Mouse (Mus musculus) MEL (cell line): ENCODE results near the gene Adam8. TPM values are rescaled to one million over a fixed set of nuclear protein-coding genes. Genes with fewer than 3 reads are reported as not detected.

ENCODE experiments used
- DNase-seq: peaks from one replicate; pipeline ENCODE4 v3.0.0; 2011; ENCODE audit warnings: low read depth, low spot score
- H3K27ac ChIP-seq: 2 replicates; pipeline ENCODE4 v1.5.1; 2012; ENCODE audit warnings: low read depth, mild to moderate bottlenecking, control low read depth, low read length, moderate library complexity; ENCODE audit not compliant: control insufficient read depth
- H3K27me3 ChIP-seq, 2 experiments: fragments of 150-350 bp in 1 of 2; sonication (generic) in 1 of 2; 2 replicates each; pipeline ENCODE4 v1.6.1; 2012; ENCODE audit warnings: low read length in 2 of 2, mild to moderate bottlenecking in 2 of 2, improper control_type of control experiment in 1 of 2, moderate library complexity in 1 of 2; ENCODE audit not compliant: insufficient read depth in 2 of 2, control insufficient read depth in 1 of 2
- H3K36me3 ChIP-seq, 2 experiments: 2 replicates each; pipeline ENCODE4 v1.6.1; 2012 to 2014; ENCODE audit warnings: low read length in 2 of 2, improper control_type of control experiment in 1 of 2, inconsistent platforms in 1 of 2, mild to moderate bottlenecking in 1 of 2; ENCODE audit not compliant: insufficient read depth in 2 of 2, control insufficient read depth in 1 of 2
- H3K4me1 ChIP-seq, 2 experiments: fragments of 150-350 bp in 1 of 2; sonication (generic) in 1 of 2; 2 replicates each; pipeline ENCODE4 v1.6.1; 2012; ENCODE audit warnings: low read length in 2 of 2, improper control_type of control experiment in 1 of 2, mild to moderate bottlenecking in 1 of 2; ENCODE audit not compliant: insufficient read depth in 2 of 2, control insufficient read depth in 1 of 2
- H3K4me3 ChIP-seq, 2 experiments: fragments of 150-350 bp in 1 of 2; sonication (generic) in 1 of 2; 2 replicates each; pipeline ENCODE4 v1.5.1; 2012; ENCODE audit warnings: low read depth in 2 of 2, low read length in 2 of 2, mild to moderate bottlenecking in 2 of 2, moderate library complexity in 2 of 2, control low read depth in 1 of 2, improper control_type of control experiment in 1 of 2; ENCODE audit not compliant: control insufficient read depth in 1 of 2, insufficient read depth in 1 of 2
- H3K79me2 ChIP-seq: 2 replicates; pipeline ENCODE4 v1.6.1; 2012; ENCODE audit warnings: mild to moderate bottlenecking, low read length, moderate library complexity; ENCODE audit not compliant: control insufficient read depth, poor library complexity, insufficient read depth
- H3K9ac ChIP-seq: 2 replicates; pipeline ENCODE4 v1.6.1; 2012; ENCODE audit warnings: low read depth, mild to moderate bottlenecking, control low read depth, low read length, moderate library complexity; ENCODE audit not compliant: control insufficient read depth, poor library complexity, severe bottlenecking
- H3K9me3 ChIP-seq: fragments of 150-350 bp; sonication (generic); replicated peaks from 2 replicates; pipeline ENCODE4 v1.6.1; 2012; ENCODE audit warnings: mild to moderate bottlenecking, low read length, improper control_type of control experiment, moderate library complexity; ENCODE audit not compliant: insufficient read depth
- BHLHE40 ChIP-seq: IDR thresholded peaks from 2 replicates; pipeline ENCODE4 v1.6.1; 2012; ENCODE audit warnings: low read depth, mild to moderate bottlenecking, inconsistent platforms, low read length, improper control_type of control experiment, borderline replicate concordance
- CHD1 ChIP-seq: IDR thresholded peaks from 2 replicates; pipeline ENCODE4 v1.6.1; 2012; ENCODE audit warnings: low read depth, mild to moderate bottlenecking, inconsistent platforms, low read length, improper control_type of control experiment
- E2F4 ChIP-seq: IDR thresholded peaks from 2 replicates; pipeline ENCODE4 v1.6.1; 2011; ENCODE audit warnings: low read depth, low read length, improper control_type of control experiment, borderline replicate concordance
- ELF1 ChIP-seq: IDR thresholded peaks from 2 replicates; pipeline ENCODE4 v1.6.1; 2014; ENCODE audit warnings: low read depth, mild to moderate bottlenecking, inconsistent platforms, low read length, improper control_type of control experiment, moderate library complexity
- EP300 ChIP-seq, 2 experiments: IDR thresholded peaks; 2 replicates each; pipeline ENCODE4 v1.6.1; 2011; ENCODE audit warnings: improper control_type of control experiment in 2 of 2, low read length in 2 of 2, low read depth in 1 of 2, mild to moderate bottlenecking in 1 of 2
- ETS1 ChIP-seq: IDR thresholded peaks from 2 replicates; pipeline ENCODE4 v1.6.1; 2012; ENCODE audit warnings: low read depth, mild to moderate bottlenecking, inconsistent platforms, low read length, improper control_type of control experiment, moderate library complexity
- GABPA ChIP-seq: IDR thresholded peaks from 2 replicates; pipeline ENCODE4 v1.6.1; 2012; ENCODE audit warnings: low read depth, mild to moderate bottlenecking, inconsistent platforms, low read length, improper control_type of control experiment, moderate library complexity
- GATA1 ChIP-seq: IDR thresholded peaks from 2 replicates; pipeline ENCODE4 v1.6.1; 2011; ENCODE audit warnings: low read depth, low read length, improper control_type of control experiment
- KAT2A ChIP-seq: conservative IDR thresholded peaks from 2 replicates; pipeline ENCODE4 v1.6.1; 2012; ENCODE audit warnings: low read depth, low read length, improper control_type of control experiment, inconsistent platforms
- MAFK ChIP-seq: IDR thresholded peaks from 2 replicates; pipeline ENCODE4 v1.6.1; 2011; ENCODE audit warnings: low read depth, mild to moderate bottlenecking, low read length, improper control_type of control experiment, borderline replicate concordance
- MAZ ChIP-seq: IDR thresholded peaks from 2 replicates; pipeline ENCODE4 v1.6.1; 2012; ENCODE audit warnings: low read depth, mild to moderate bottlenecking, inconsistent platforms, low read length, improper control_type of control experiment
- MEF2A ChIP-seq: IDR thresholded peaks from 2 replicates; pipeline ENCODE4 v1.6.1; 2014; ENCODE audit warnings: low read depth, mild to moderate bottlenecking, inconsistent platforms, low read length, improper control_type of control experiment; ENCODE audit not compliant: poor library complexity, insufficient replicate concordance, severe bottlenecking; ENCODE audit errors: extremely low read depth
- MXI1 ChIP-seq: IDR thresholded peaks from 2 replicates; pipeline ENCODE4 v1.6.1; 2011; ENCODE audit warnings: mild to moderate bottlenecking, low read depth, low read length, improper control_type of control experiment
- MYB ChIP-seq: IDR thresholded peaks from 2 replicates; pipeline ENCODE4 v1.6.1; 2011; ENCODE audit warnings: mild to moderate bottlenecking, low read depth, low read length, improper control_type of control experiment
- NELFE ChIP-seq: IDR thresholded peaks from 2 replicates; pipeline ENCODE4 v1.6.1; 2011; ENCODE audit warnings: low read depth, low read length, improper control_type of control experiment
- POLR2A ChIP-seq, 2 experiments: IDR thresholded peaks; 2 replicates each; pipeline ENCODE4 v1.6.1; 2011 to 2012; ENCODE audit warnings: low read length in 2 of 2, mild to moderate bottlenecking in 2 of 2, control low read depth in 1 of 2, improper control_type of control experiment in 1 of 2, low read depth in 1 of 2, moderate library complexity in 1 of 2; ENCODE audit not compliant: control insufficient read depth in 1 of 2, insufficient read depth in 1 of 2, poor library complexity in 1 of 2
- POLR2AphosphoS2 ChIP-seq: IDR thresholded peaks from 2 replicates; pipeline ENCODE4 v1.6.1; 2011; ENCODE audit warnings: low read length, improper control_type of control experiment
- POLR2AphosphoS5 ChIP-seq: IDR thresholded peaks from 2 replicates; pipeline ENCODE4 v1.6.1; 2012; ENCODE audit warnings: low read depth, borderline replicate concordance, mild to moderate bottlenecking, inconsistent platforms, low read length, moderate library complexity, mixed read lengths
- RAD21 ChIP-seq: IDR thresholded peaks from 2 replicates; pipeline ENCODE4 v1.6.1; 2011; ENCODE audit warnings: mild to moderate bottlenecking, low read depth, low read length, improper control_type of control experiment
- SIN3A ChIP-seq: IDR thresholded peaks from 2 replicates; pipeline ENCODE4 v1.6.1; 2012; ENCODE audit warnings: low read length, improper control_type of control experiment, inconsistent platforms
- SMC3 ChIP-seq: IDR thresholded peaks from 2 replicates; pipeline ENCODE4 v1.6.1; 2011; ENCODE audit warnings: low read depth, low read length, improper control_type of control experiment
- TAL1 ChIP-seq: IDR thresholded peaks from 2 replicates; pipeline ENCODE4 v1.6.1; 2012; ENCODE audit warnings: mild to moderate bottlenecking, inconsistent platforms, low read length, moderate library complexity, mixed read lengths
- TBP ChIP-seq: IDR thresholded peaks from 2 replicates; pipeline ENCODE4 v1.8.0; 2011; ENCODE audit warnings: low read depth, low read length, improper control_type of control experiment
- TCF12 ChIP-seq: IDR thresholded peaks from 2 replicates; pipeline ENCODE4 v1.6.1; 2014; ENCODE audit warnings: low read depth, mild to moderate bottlenecking, inconsistent platforms, low read length, improper control_type of control experiment, moderate library complexity
- UBTF ChIP-seq: IDR thresholded peaks from 2 replicates; pipeline ENCODE4 v1.6.1; 2012; ENCODE audit warnings: low read depth, mild to moderate bottlenecking, inconsistent platforms, low read length, improper control_type of control experiment, moderate library complexity, borderline replicate concordance; ENCODE audit not compliant: insufficient read depth
- USF2 ChIP-seq, 2 experiments: IDR thresholded peaks; 2 replicates each; pipeline ENCODE4 v1.6.1; 2011 to 2012; ENCODE audit warnings: improper control_type of control experiment in 2 of 2, low read length in 2 of 2, borderline replicate concordance in 1 of 2, inconsistent platforms in 1 of 2, low read depth in 1 of 2, mild to moderate bottlenecking in 1 of 2; ENCODE audit not compliant: insufficient read depth in 1 of 2
- ZC3H11A ChIP-seq: IDR thresholded peaks from 2 replicates; pipeline ENCODE4 v1.6.1; 2012; ENCODE audit warnings: low read depth, mild to moderate bottlenecking, inconsistent platforms, low read length, improper control_type of control experiment
- ZKSCAN1 ChIP-seq: IDR thresholded peaks from 2 replicates; pipeline ENCODE4 v1.6.1; 2012; ENCODE audit warnings: low read depth, mild to moderate bottlenecking, inconsistent platforms, low read length, improper control_type of control experiment, moderate library complexity
- ZMIZ1 ChIP-seq: IDR thresholded peaks from 2 replicates; pipeline ENCODE4 v1.6.1; 2012; ENCODE audit warnings: low read depth, mild to moderate bottlenecking, inconsistent platforms, low read length, improper control_type of control experiment, moderate library complexity
- ZNF384 ChIP-seq: IDR thresholded peaks from 2 replicates; pipeline ENCODE4 v1.6.1; 2012; ENCODE audit warnings: low read depth, mild to moderate bottlenecking, inconsistent platforms, low read length, improper control_type of control experiment
- polyA plus RNA-seq, 2 experiments: library from polyadenylated mRNA; stranded (reverse) in 1 of 2; unstranded in 1 of 2; fragments of >175 nt in 1 of 2; fragments of >200 nt in 1 of 2; gene quantifications; 2 replicates each; pipeline versions ENCODE4 v1.2.1 to v1.2.4; 2012; ENCODE audit warnings: low replicate concordance in 2 of 2, low read depth in 1 of 2; ENCODE audit not compliant: insufficient read length in 2 of 2, insufficient read depth in 1 of 2, missing spikeins in 1 of 2
- total RNA-seq: library from RNA; depleted of rRNA; stranded (reverse); fragments of 300-350 nt; gene quantifications from 2 replicates; pipeline ENCODE4 v1.2.3, GENCODE M21; 2012

Adam8 gene
- total and polyA plus RNA-seq, 3 experiments = 0.39 to 0.50 TPM; not detected in 1

DNA sequence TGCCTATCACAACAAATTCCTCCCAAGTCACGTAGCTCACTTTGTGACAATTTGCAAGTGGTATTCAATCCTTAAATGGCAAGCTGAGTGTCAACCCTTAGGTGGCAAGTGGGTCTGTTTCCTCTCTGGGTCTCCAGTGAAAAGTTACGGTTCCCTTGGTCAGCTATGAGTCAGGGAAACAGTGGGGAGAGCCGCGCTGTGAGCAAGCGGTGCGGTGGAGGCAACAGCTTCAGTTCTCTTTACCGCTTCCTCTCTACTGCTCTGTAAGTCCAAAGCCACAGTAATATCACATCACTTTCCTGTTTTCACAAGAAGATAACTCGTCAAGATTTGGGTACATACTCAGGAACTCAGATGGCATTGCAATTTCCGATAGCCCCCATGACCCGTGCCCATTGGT is 18.1 kb downstream of the Adam8 start:
- peak overlapping the region; percentile 66 for H3K27ac ChIP-seq
- peak overlapping the region; percentile 38 for H3K9ac ChIP-seq
- no peaks in the 10 kb centered on the region for H3K9me3 ChIP-seq
- DNase-seq = peak; percentile 67
- peaks cover 0 to 16% of the 10 kb centered on the region in 2 experiments; a peak in 2 of 4 replicates for H3K36me3 ChIP-seq
- H3K27me3 ChIP-seq = no peaks in the 10 kb centered on the region
- TF ChIP-seq MEF2A (no peak), SIN3A (no peak), USF2 (IDR thresholded peaks at IDR 0.05; ENCODE audit: borderline replicate concordance in 1 of 2, insufficient read depth in 1 of 2, low read depth in 1 of 2, low read length in 2 of 2) (no peak), EP300 (IDR thresholded peaks at IDR 0.05; ENCODE audit: low read depth in 1 of 2, low read length in 2 of 2) (peak; percentile 16 to 37; a peak in 3 of 4 replicates), BHLHE40 (no peak), E2F4 (no peak), TBP (0 out of 2 replicates have a peak, but pooled peaks have one; percentile 32), GATA1 (peak; percentile 41; the same call in 1 of the 2 replicates), ZC3H11A (no peak), KAT2A (no peak), ZMIZ1 (no peak), ZNF384 (no peak), TAL1 (no peak), RAD21 (no peak), TCF12 (no peak)
- peaks cover 0 to 32% of the 10 kb centered on the region in 2 experiments; a peak in 3 of 4 replicates for H3K4me1 ChIP-seq
- H3K79me2 ChIP-seq = no peaks in the 10 kb centered on the region
- H3K4me3 ChIP-seq = peak overlapping the region; percentile 21 to 22; a peak in 2 of 4 replicates

- H3K27ac ChIP-seq = peak overlapping the region; percentile 64; the same call in 1 of the 2 replicates
- H3K4me1 ChIP-seq = peaks cover 0 to 29% of the 10 kb centered on the region in 2 experiments; a peak in 3 of 4 replicates
- H3K9me3 ChIP-seq = no peaks in the 10 kb centered on the region
- DNase-seq = peak; percentile 79
- H3K9ac ChIP-seq = no peak overlapping the region
- TF ChIP-seq ELF1 (no peak), MYB (no peak), MEF2A (no peak), ETS1 (no peak), POLR2AphosphoS2 (no peak), MAZ (no peak), MXI1 (no peak), POLR2A (IDR thresholded peaks at IDR 0.05; ENCODE audit: control insufficient read depth in 1 of 2, insufficient read depth in 1 of 2, low read depth in 1 of 2, low read length in 2 of 2, poor library complexity in 1 of 2) (no peak), CHD1 (no peak), ZKSCAN1 (no peak), GATA1 (0 out of 2 replicates have a peak, but pooled peaks have one; percentile 12), UBTF (0 out of 2 replicates have a peak, but pooled peaks have one; percentile 80), GABPA (no peak), MAFK (no peak), ZMIZ1 (no peak), RAD21 (no peak), TBP (peak; percentile 96), ZNF384 (peak; percentile 62; the same call in 1 of the 2 replicates), POLR2AphosphoS5 (no peak), SMC3 (no peak), BHLHE40 (no peak), NELFE (no peak)
- no peaks in the 10 kb centered on the region for H3K27me3 ChIP-seq
- no peak overlapping the region for H3K4me3 ChIP-seq
- no peaks in the 10 kb centered on the region for H3K79me2 ChIP-seq
- H3K36me3 ChIP-seq = peaks cover 0 to 14% of the 10 kb centered on the region in 2 experiments; a peak in 2 of 4 replicates
Measured at GRCm38 (mm10) chr7:139972923-139973331, 19.4 kb downstream of the Adam8 start.
